Mouse (Mus musculus): ENCODE results near the gene Foxr2. TPM values are rescaled to one million over a fixed set of nuclear protein-coding genes. Genes with fewer than 3 reads are reported as not detected.

The Foxr2 gene
- 0.06 TPM in 1 of 2 replicates, not detected in the other for polyA plus RNA-seq (2015; fragmentation: Nextera tagmentation; extraction: Ambion mirVana)

DNA sequence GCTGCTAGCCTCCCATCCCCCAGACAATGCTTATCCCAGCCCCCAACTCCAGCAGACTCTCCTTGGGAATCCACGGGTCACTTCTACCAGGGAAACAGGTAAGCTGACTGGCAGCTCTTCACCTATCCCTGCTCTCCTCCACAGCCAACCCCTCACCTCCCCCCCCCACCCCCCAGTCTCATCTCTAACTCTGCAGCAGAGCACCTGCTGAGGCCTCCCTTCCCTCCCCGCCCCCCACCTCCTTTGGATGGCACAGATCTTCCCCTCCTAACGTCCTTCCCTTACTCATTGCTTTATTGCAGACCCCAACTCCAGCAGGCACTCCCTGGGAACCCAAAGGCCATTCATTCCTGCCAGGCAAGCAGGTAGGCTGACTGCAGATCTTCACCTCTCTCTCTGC is at the start of gene Foxr2:
Gene Foxr2 (plus strand): TSS at position 301 of the 400 bp plus-strand sequence.
- WGBS = 8% methylated on average over 3 of the region's 3 CpGs

DNA sequence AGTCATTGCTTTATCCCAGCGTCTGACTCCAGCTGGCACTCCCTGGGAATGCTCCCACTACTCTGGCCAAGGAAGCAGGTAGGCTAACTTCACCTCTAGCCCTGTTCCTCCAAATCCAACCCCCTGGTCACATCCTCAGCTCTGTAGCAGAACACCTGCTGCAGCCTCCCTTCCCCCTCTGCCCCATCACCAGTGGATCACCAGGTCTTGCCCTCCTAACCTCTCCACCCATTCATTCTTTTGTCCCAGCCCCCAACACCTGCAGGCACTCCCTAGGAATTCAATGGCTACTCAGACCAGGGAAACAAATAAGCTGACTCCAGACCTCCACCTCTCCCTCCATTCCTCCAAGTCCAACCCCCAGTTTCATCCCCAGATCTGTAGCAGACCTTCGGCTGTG is 427 bp downstream of the Foxr2 start:
- no peak overlapping the region for H3K4me2 ChIP-seq (ENCODE audit: low read depth, low read length)
- H3K27ac ChIP-seq (ENCODE audit: low read length) = no peak overlapping the region
- H3K27me3 ChIP-seq (ENCODE audit: control insufficient read depth, insufficient read depth, low read length) = no peaks in the 10 kb centered on the region
- H3K9ac ChIP-seq (ENCODE audit: low read length) = no peak overlapping the region
- no peaks in the 10 kb centered on the region for H3K9me3 ChIP-seq (replicated peaks; ENCODE audit: control insufficient read depth, low read length)
- no peaks in the 10 kb centered on the region for H3K4me1 ChIP-seq (ENCODE audit: control insufficient read depth, insufficient read depth, low read length)
- 50% methylated on average over 2 of the region's 2 CpGs for whole genome bisulfite sequencing
- no peak for ATAC-seq (ENCODE audit: insufficient read depth, low FRiP score)
- H3K36me3 ChIP-seq (ENCODE audit: control insufficient read depth, insufficient read depth, low read length) = no peaks in the 10 kb centered on the region
- no peak overlapping the region for H3K4me3 ChIP-seq (replicated peaks; ENCODE audit: low read length)

More for the DNA sequence above, at the start of gene Foxr2:
- Histone ChIP-seq H3K4me3 (replicated peaks; ENCODE audit: low read length) (no peak within 1 kb of the TSS), H3K4me2 (ENCODE audit: low read depth, low read length) (no peak within 1 kb of the TSS), H3K9ac (ENCODE audit: low read length) (no peak within 1 kb of the TSS), H3K4me1 (ENCODE audit: control insufficient read depth, insufficient read depth, low read length) (no peaks in the 10 kb centered on the region), H3K9me3 (replicated peaks; ENCODE audit: control insufficient read depth, low read length) (no peaks in the 10 kb centered on the region), H3K27me3 (ENCODE audit: control insufficient read depth, insufficient read depth, low read length) (no peaks in the 10 kb centered on the region), H3K36me3 (ENCODE audit: control insufficient read depth, insufficient read depth, low read length) (no peaks in the 10 kb centered on the region), H3K27ac (ENCODE audit: low read length) (no peak within 1 kb of the TSS)
- no peak for ATAC-seq (ENCODE audit: insufficient read depth, low FRiP score)

DNA sequence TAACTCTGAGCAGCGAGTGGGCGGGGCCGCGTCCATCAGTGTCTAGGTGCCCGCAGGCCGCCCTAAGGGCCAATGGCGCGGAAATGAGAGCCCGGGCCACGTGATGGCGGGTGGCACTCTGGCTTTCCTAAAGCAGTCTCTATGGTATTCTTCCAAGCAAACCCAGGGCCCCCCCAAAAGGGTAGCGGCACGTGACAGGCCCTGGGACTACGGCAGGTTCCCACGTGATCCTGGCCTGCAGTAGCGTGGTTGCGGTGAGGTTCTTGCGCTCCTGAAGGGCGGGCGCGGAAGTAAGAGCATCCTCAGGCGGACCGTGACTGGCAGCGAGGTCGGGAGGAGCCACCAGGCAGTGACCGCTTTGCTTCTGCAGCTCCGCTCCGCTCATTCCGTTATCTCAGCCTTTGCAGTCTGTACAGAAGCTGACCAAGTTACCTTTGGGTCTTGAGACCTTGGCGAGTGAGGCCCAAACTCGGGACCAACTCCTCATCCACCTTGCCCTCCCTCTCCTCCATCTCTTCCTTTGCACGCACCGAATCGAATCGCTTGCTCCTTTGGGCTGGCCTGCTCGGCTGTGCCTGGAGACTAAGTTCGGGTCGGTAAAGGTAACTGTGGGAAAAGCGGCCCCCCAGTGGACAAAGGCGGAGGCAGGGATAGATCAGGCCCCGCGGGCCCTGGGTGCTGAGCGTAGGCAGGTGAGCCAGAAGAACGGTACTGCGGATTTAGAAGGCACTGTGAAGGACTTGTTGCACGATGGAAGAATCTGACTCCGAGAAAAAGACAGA is 21.3 kb downstream of the Foxr2 start, which contains the start of gene Rragb:
Gene Rragb (plus strand): TSS at position 248 of the 782 bp plus-strand sequence.
- no peaks in the 10 kb centered on the region for H3K36me3 ChIP-seq (ENCODE audit: control insufficient read depth, insufficient read depth, low read length)
- H3K9me3 ChIP-seq (replicated peaks; ENCODE audit: control insufficient read depth, low read length) = no peaks in the 10 kb centered on the region
- H3K9ac ChIP-seq (ENCODE audit: low read length) = peak within 1 kb of the TSS; percentile 48; the same call in 1 of the 2 replicates
- ATAC-seq (ENCODE audit: insufficient read depth, low FRiP score) = peak; percentile 93
- H3K27ac ChIP-seq (ENCODE audit: low read length) = no peak within 1 kb of the TSS
- no peaks in the 10 kb centered on the region for H3K4me1 ChIP-seq (ENCODE audit: control insufficient read depth, insufficient read depth, low read length)
- H3K4me2 ChIP-seq (ENCODE audit: low read depth, low read length) = peak within 1 kb of the TSS; percentile 58
- peaks cover 2% of the 10 kb centered on the region; the same call in 1 of the 2 replicates for H3K27me3 ChIP-seq (ENCODE audit: control insufficient read depth, insufficient read depth, low read length)
- peak within 1 kb of the TSS; percentile 51 for H3K4me3 ChIP-seq (replicated peaks; ENCODE audit: low read length)
- 11% methylated on average over 47 of the region's 47 CpGs for WGBS

DNA sequence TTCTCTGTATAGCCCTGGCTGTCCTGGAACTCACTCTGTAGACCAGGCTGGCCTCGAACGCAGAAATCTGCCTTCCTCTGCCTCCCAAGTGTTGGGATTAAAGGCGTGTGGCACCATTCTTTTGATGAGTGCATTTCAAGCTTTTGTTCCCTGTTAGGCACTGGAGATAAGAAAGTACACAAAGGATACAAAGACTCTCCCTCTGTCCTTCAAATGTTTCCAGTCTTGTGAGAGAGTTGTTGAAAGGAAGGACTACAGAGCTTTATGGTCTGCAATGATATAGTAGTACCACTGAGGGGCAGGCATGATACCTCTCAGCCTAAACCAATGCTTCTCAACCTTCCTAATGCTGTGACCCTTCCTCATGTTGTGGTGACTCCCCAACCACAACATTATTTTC is 24.1 kb downstream of the Foxr2 start:
- no peak for ATAC-seq (ENCODE audit: insufficient read depth, low FRiP score)
- Histone ChIP-seq H3K36me3 (ENCODE audit: control insufficient read depth, insufficient read depth, low read length) (no peaks in the 10 kb centered on the region), H3K4me3 (replicated peaks; ENCODE audit: low read length) (no peak overlapping the region), H3K27ac (ENCODE audit: low read length) (no peak overlapping the region), H3K27me3 (ENCODE audit: control insufficient read depth, insufficient read depth, low read length) (peaks cover 2% of the 10 kb centered on the region; the same call in 1 of the 2 replicates), H3K9me3 (replicated peaks; ENCODE audit: control insufficient read depth, low read length) (no peaks in the 10 kb centered on the region), H3K9ac (ENCODE audit: low read length) (no peak overlapping the region), H3K4me2 (ENCODE audit: low read depth, low read length) (no peak overlapping the region), H3K4me1 (ENCODE audit: control insufficient read depth, insufficient read depth, low read length) (no peaks in the 10 kb centered on the region)
- WGBS = 76% methylated on average over 3 of the region's 3 CpGs

DNA sequence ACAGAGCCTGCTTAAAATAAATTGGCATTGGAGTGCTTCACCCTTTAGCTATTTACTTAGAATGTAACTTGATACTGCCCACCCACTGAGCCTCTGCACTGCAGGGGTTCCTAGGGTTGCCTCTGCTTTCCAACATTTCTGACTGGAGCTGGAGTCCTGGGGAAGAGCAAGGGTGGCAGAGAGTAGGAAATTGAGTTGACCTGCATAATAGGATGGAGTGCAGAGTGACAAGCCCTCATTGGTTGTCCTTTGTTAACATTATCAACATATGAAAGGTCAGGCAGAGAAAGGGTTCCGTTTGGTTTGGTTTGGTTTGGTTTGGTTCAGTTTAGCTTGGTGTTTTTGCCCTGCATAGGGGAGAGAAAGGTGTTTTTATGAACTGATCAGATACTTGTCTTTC is 33.2 kb downstream of the Foxr2 start:
- no peak overlapping the region for H3K4me2 ChIP-seq (ENCODE audit: low read depth, low read length)
- H3K9me3 ChIP-seq (replicated peaks; ENCODE audit: control insufficient read depth, low read length) = no peaks in the 10 kb centered on the region
- ATAC-seq (ENCODE audit: insufficient read depth, low FRiP score) = no peak
- 23% methylated on average over 1 of the region's 1 CpGs for WGBS
- no peaks in the 10 kb centered on the region for H3K4me1 ChIP-seq (ENCODE audit: control insufficient read depth, insufficient read depth, low read length)
- no peak overlapping the region for H3K27ac ChIP-seq (ENCODE audit: low read length)
- no peak overlapping the region for H3K4me3 ChIP-seq (replicated peaks; ENCODE audit: low read length)
- no peak overlapping the region for H3K9ac ChIP-seq (ENCODE audit: low read length)
- no peaks in the 10 kb centered on the region for H3K27me3 ChIP-seq (ENCODE audit: control insufficient read depth, insufficient read depth, low read length)
- H3K36me3 ChIP-seq (ENCODE audit: control insufficient read depth, insufficient read depth, low read length) = no peaks in the 10 kb centered on the region

DNA sequence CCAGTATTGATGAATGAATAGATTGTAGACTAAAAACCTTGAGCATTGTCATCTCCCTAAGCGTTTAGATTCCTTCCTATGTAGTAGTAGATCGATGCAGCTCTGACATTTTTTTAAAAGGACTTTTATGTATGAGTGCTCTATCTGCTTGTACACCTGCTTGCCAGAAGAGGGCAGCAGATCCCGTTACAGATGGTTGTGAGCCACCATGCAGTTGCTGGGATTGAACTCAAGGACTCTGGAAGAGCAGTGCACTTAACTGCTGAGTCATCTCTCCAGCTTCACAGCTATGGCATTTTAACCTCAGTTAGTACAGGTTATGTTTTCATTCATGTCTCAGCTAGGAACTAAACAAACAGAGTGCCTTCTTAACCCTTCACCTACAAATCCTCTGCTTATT is 36.7 kb downstream of the Foxr2 start:
- H3K9ac ChIP-seq (ENCODE audit: low read length) = no peak overlapping the region
- H3K9me3 ChIP-seq (replicated peaks; ENCODE audit: control insufficient read depth, low read length) = no peaks in the 10 kb centered on the region
- WGBS = 48% methylated on average over 3 of the region's 3 CpGs
- no peaks in the 10 kb centered on the region for H3K4me1 ChIP-seq (ENCODE audit: control insufficient read depth, insufficient read depth, low read length)
- H3K4me2 ChIP-seq (ENCODE audit: low read depth, low read length) = no peak overlapping the region
- ATAC-seq (ENCODE audit: insufficient read depth, low FRiP score) = no peak
- H3K36me3 ChIP-seq (ENCODE audit: control insufficient read depth, insufficient read depth, low read length) = no peaks in the 10 kb centered on the region
- no peak overlapping the region for H3K4me3 ChIP-seq (replicated peaks; ENCODE audit: low read length)
- no peaks in the 10 kb centered on the region for H3K27me3 ChIP-seq (ENCODE audit: control insufficient read depth, insufficient read depth, low read length)
- H3K27ac ChIP-seq (ENCODE audit: low read length) = no peak overlapping the region

DNA sequence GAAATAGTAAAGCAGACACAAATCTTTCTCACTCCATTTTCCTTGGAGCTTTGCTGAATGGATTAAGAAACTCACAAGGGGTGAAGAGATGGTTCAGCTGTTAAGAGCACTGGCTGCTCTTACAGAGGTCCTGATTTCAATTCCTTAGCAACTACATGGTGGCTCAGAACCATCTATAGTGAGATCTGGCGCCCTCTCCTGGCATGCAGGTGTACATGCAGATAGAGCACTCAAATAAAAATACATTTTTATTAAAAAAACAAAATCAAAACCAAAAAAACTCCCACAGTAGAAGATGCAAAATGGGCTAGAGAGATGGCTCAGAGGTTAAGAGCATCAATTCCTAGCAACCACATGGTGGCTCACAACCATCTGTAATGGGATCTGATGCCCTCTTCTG is 56.2 kb downstream of the Foxr2 start:
- no peak overlapping the region for H3K27ac ChIP-seq (ENCODE audit: low read length)
- no peak overlapping the region for H3K4me2 ChIP-seq (ENCODE audit: low read depth, low read length)
- whole genome bisulfite sequencing = 21% methylated on average over 1 of the region's 1 CpGs
- no peaks in the 10 kb centered on the region for H3K36me3 ChIP-seq (ENCODE audit: control insufficient read depth, insufficient read depth, low read length)
- no peak overlapping the region for H3K4me3 ChIP-seq (replicated peaks; ENCODE audit: low read length)
- no peaks in the 10 kb centered on the region for H3K9me3 ChIP-seq (replicated peaks; ENCODE audit: control insufficient read depth, low read length)
- H3K27me3 ChIP-seq (ENCODE audit: control insufficient read depth, insufficient read depth, low read length) = no peaks in the 10 kb centered on the region
- H3K9ac ChIP-seq (ENCODE audit: low read length) = no peak overlapping the region
- no peak for ATAC-seq (ENCODE audit: insufficient read depth, low FRiP score)
- no peaks in the 10 kb centered on the region for H3K4me1 ChIP-seq (ENCODE audit: control insufficient read depth, insufficient read depth, low read length)

DNA sequence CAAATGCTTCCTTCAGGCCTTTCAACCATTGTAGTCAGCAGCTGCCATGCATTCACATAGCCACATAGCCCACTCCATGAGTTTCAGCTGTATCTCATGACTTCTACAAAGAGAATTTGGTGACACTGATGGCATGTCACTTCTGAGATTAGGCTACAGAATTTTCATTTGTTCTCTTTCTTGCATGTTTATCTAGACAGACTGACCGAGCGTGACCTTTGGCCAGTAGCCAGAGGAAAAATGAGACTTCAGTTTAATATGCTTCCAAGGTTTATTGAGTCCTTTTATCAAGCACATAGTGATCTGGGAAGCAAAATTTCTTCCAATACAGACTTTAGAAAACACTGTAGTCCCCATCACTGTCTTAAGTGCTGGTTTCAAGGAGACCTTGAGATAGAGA is 63.6 kb downstream of the Foxr2 start:
- Histone ChIP-seq H3K36me3 (ENCODE audit: control insufficient read depth, insufficient read depth, low read length) (no peaks in the 10 kb centered on the region), H3K4me2 (ENCODE audit: low read depth, low read length) (no peak overlapping the region), H3K4me1 (ENCODE audit: control insufficient read depth, insufficient read depth, low read length) (no peaks in the 10 kb centered on the region), H3K9me3 (replicated peaks; ENCODE audit: control insufficient read depth, low read length) (no peaks in the 10 kb centered on the region), H3K27ac (ENCODE audit: low read length) (no peak overlapping the region), H3K27me3 (ENCODE audit: control insufficient read depth, insufficient read depth, low read length) (no peaks in the 10 kb centered on the region; the same call in 1 of the 2 replicates), H3K4me3 (replicated peaks; ENCODE audit: low read length) (no peak overlapping the region), H3K9ac (ENCODE audit: low read length) (no peak overlapping the region)
- WGBS = 73% methylated on average over 2 of the region's 2 CpGs
- ATAC-seq (ENCODE audit: insufficient read depth, low FRiP score) = no peak
